Mouse (Mus musculus): ENCODE data around the gene Uvrag. TPM values are rescaled to one million over a fixed set of nuclear protein-coding genes. Genes with fewer than 3 reads are reported as not detected.

Gene Uvrag
- total RNA-seq, 2 experiments from 2014 or later = 45.6 to 49.9 TPM

DNA sequence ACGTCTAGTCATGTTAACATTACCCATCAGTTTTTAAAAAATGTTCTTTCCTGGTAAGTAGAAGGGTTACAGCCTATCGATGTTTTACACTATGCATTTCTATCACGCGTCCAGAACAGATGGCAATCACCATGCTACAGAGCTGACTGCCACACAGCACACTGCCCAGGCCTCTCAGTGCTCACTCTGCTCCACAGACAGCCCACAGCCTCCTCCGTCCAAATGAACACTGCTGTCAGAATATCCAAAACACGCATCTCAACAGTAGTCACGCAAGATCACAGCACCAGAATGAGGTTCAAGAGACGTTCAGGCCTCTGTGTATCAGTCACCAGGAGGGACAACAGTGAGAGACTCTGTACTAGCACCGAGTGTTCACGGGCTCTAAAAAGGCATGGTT lies 115.0 kb downstream of the Uvrag start:
- no peak for DNase-seq (ENCODE audit: low spot score in 2 of 2)

- DNase-seq (ENCODE audit: low spot score in 2 of 2) = no peak
Observed at GRCm38 (mm10) chr7:99025265-99025664, 115.7 kb downstream of the Uvrag start.

DNA sequence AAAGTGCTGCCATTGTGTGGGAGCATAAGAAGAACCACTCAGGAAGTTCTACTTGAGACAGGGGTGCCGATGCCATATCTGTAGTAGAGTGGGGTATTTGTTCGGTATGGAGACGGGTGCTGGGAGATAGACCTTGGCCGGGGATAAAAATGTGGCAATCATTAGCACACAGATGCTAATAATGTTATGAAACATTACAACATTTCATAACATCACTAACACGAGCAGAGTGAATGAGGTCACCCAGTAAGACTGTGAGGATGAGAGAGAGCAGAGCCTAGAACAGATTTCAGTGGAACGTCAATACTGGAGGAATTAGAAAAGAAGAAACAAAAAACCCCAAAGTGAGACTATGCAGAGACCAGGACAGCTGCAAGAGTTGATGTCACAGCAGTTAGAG lies 116.2 kb downstream of the Uvrag start:
- DNase-seq (ENCODE audit: low spot score in 2 of 2) = no peak

DNA sequence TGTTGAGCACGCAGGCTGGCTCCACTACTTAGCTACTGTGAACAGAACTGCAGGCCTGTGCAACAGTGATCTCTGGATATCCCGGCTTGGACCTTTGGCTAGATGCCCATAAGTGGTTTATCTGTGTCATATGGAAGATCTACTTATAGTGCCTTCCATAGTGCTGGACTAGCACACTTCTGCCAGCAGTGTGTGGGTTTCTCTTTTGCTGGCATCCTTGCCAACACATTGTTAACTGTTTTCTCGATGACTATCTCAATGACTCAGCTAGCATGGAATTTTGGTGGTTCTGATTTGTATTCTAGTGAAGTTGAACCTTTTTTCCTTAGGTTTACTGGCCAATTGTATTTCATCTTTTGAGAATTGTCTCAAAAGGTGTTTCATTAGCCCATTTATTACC lies 117.0 kb downstream of the Uvrag start:
- DNase-seq (ENCODE audit: low spot score in 2 of 2) = no peak

GRCm38 (mm10) chr7:99021277-99021676 lies 119.7 kb downstream of the Uvrag start:
- no peak for DNase-seq (ENCODE audit: low spot score in 2 of 2)

DNA sequence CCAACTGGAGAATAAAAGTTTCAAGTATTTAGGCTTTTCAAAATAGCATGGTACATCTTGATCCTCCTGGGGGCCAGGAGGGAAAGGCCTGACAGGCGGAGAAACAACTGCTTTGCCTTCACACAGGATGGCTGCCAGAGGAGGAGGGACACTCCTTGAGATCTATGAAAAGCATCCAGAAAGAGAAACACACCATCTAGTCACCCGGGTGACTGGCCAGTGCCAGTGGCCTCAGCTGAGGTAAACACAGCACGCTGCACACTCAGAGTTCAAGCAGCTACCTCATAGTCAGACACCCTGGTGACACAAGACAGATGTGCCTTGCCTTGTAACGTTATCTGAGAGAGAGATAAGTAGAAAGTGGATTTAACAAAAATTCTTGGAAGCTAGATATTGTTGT lies 120.6 kb downstream of the Uvrag start:
- DNase-seq (ENCODE audit: low spot score in 2 of 2) = no peak

GRCm38 (mm10) chr7:99017224-99017844 lies 123.6 kb downstream of the Uvrag start:
- no peak for DNase-seq (ENCODE audit: low spot score in 2 of 2)

GRCm38 (mm10) chr7:99015914-99016313 lies 125.0 kb downstream of the Uvrag start:
- DNase-seq (ENCODE audit: low spot score in 2 of 2) = no peak

DNA sequence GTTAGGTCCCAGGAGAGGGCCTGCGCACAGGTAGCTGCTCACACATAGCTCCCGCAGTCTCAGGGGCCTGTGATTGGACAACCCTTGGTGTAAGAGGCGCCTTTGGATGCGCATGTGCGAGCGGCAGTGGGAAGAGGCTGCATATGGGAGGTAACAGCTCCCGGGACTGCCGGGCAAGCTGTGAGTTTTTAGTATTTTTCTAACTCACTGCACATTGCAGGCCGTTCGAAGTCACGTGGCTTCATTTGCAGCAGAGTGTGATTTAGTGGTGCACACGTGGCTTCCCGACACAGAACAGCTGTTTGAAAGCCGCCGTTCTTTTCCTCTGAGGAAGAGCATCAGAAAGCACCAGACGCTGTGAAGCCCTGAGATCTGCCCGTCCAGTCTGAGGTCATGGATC lies 125.5 kb downstream of the Uvrag start:
- DNase-seq (ENCODE audit: low spot score in 2 of 2) = peak; percentile 42 to 67

DNA sequence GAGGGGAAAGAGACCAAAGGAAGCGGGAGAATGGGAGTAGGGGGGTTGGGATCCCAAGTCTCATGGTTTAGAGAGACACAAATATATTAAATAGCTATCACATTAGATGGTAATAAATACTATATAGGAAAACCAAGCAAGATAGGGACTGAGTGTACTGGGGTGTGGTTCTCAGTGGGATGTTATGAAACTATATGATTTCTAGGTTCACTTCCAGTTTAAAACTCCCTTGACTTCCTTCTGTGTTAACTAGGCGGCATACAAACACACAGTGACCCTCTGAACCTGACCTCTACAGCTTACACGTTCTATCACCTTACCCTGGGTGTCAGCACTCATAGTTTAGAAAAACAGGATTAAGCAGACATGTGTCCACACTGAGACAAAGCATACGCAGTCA lies 126.3 kb downstream of the Uvrag start:
- no peak for DNase-seq (ENCODE audit: low spot score in 2 of 2)

DNA sequence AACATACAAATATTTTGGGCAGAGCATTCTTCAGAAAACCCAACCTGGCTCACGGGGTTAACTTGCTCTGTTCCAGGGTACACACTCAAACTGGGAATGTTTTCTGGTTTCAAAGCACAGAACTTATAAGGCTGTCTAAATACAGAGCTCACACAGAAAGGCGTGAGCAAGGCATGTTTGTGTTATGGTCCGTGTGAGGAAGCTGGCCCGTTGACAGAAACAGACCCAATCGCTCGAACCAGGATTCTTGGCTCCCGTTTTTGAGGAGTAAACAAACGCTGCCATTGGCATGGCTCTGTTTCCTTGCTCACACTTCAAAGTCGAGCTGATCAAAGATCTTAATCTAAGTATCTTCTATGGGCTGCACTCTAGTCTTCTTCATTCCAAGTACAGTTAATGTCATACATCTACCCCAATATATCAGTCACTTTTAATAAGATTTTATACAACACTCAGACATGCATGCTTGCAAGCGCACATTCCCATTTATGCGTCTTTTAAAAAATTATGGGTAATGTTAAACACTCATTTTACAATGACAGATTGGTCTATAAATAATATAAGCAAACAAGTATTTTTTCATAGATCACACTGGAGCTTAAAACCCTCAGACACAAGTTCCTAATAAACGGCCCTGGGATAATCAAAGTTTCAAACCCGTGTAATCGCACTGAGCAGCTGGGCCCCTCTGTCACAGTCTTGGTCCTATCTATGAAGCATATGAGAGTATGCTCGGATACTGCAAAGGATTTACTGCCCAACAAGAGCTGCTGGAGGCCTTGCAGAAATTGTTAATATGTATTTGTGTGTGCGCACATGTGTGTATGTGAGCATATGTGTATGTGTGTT lies 133.2 kb downstream of the Uvrag start:
- DNase-seq (ENCODE audit: low spot score in 2 of 2) = no peak

DNA sequence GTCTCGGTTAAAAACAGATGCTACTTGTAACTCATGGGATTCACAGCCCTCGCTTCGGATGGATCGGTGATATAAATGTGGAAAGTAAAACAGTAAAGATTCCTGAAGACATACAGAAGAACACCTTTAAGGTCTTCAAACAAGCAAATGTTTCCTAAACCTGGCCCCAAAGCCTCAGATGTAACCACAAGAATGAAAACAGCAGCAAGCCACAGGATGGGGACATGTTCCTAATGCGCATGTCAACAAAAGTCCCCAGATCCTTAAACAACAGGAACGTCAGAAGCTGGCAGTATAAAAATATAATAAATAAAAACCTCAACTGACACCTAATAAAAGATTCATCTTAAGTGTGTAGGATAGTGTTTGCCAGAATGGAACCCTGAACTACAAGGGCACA lies 137.7 kb downstream of the Uvrag start:
- DNase-seq (ENCODE audit: low spot score in 2 of 2) = no peak

DNA sequence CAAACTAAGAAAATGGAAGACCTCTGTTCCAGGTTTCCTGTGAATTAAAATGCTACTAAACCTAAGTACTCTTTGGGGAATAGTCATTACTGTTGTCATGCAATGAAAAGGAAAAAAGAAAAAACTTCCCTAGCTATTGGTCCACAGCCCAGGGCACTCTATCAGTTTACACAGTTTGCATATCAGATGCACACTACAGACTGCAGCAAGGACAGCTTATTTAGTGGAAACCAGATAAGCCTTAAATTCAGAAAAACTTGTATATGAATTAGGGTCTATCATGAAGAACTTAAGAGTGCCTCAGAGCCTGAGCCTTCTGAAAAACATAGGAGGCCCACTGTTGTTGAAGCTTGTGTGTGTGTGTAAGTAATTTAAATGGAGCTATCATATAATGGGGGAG lies 142.2 kb downstream of the Uvrag start:
- DNase-seq (ENCODE audit: low spot score in 2 of 2) = no peak

- DNase-seq (ENCODE audit: low spot score in 2 of 2) = no peak
Observed at GRCm38 (mm10) chr7:98997760-98998159, 143.2 kb downstream of the Uvrag start.

DNA sequence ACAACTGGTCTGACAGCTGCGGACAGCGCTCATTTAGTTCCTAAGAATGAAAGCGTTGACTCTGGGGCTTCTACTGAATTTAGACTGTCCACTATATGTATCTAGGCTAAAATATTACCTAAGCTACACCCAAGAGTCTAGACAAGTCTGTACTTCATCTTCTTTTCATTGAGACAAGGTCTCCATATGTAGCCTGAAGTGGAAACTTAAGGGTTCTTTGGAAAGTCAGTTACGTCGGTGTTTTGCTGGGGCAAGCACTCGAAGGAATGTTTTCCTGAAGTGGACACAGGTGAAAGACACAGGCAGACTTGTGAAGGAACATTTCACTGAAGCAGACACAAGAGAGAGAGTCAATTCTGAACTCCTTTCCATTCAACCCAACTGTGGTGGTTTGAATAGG lies 144.2 kb downstream of the Uvrag start:
- no peak for DNase-seq (ENCODE audit: low spot score in 2 of 2)

DNA sequence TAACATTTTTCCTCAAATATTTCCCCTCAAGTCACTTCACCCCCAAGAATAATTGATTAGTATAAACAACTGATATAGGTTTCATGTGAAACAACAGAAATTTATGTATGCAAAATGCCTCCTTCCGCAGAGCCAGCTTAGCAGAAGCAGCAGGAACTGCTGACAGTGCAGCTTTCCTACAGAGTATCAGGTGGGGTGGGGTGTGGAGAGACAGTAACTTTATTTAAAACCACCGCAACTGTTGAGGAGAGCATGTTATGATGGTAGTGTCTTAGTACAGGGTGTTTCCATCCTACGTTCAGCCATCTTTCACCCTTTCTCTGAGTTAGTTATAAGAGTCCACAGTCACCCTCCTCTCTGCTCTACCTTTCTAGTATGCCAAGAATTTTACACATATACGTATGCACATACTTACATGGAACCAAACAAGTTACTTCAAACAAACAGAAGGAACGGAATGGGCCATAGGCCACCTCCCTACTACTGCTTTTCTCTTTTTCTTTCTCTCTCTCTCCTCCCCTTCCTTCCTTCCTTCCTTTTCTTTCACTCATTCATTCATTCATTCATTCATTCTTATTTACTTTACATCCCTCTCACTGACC lies 145.7 kb downstream of the Uvrag start:
- DNase-seq (ENCODE audit: low spot score in 2 of 2) = no peak

- no peak for DNase-seq (ENCODE audit: low spot score in 2 of 2)
Observed at GRCm38 (mm10) chr7:98994137-98994536, 146.8 kb downstream of the Uvrag start.

DNA sequence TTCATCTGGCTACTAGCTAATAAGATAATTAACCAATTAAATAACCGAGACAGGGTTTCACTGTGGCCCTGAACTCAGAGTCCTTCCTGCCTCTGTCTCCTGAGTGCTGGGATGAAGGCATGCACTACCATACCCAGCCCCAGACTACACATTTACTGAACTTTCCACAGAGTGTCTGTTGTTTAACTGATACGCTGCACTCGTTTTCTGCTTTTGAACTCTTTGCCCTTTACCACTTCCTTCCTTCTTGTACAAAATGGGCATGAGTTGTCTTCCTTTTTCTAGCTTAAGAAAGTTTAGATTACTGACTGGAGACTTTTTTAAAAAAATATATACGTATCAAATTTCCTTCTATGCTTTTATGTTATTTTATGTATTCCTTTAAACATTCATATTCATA lies 147.5 kb downstream of the Uvrag start:
- no peak for DNase-seq (ENCODE audit: low spot score in 2 of 2)

DNA sequence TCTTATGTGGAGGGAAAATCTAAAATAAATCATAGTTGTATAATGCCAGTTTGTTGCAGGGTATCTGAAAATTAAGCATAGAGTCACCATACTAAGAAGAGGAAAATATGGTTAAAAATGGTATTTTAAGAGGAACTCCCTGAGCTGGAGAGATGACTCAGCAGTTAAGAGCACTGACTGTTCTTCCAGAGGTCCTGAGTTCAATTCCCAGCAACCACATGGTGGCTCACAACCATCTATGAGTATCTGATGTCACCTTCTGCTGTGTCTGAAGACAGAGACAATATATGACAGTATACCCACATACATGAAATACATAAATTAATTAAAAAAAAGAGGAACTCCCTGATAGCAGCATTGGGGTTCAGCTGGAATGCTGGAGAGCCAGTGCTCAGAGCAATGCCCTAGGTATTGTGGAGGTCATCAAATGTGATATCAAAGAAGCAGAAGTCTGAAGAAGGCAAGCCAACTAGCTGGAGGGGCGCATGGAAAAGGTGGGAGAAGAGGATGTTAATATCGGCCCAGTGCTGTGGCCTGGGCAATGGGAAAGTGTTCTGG lies 149.7 kb downstream of the Uvrag start:
- no peak for DNase-seq (ENCODE audit: low spot score in 2 of 2)

GRCm38 (mm10) chr7:98990510-98990909 lies 150.4 kb downstream of the Uvrag start:
- DNase-seq (ENCODE audit: low spot score in 2 of 2) = no peak

GRCm38 (mm10) chr7:98986962-98987441 lies 153.9 kb downstream of the Uvrag start:
- DNase-seq (ENCODE audit: low spot score in 2 of 2) = no peak

- no peak for DNase-seq (ENCODE audit: low spot score in 2 of 2)
Observed at GRCm38 (mm10) chr7:98985935-98986334, 155.0 kb downstream of the Uvrag start.

Data from layer of hippocampus, adult 18-20 months (tissue).